Mouse (Mus musculus) liver, postnatal 0 days (tissue): Measurements from ENCODE around the gene Dysf. TPM values are rescaled to one million over a fixed set of nuclear protein-coding genes. Genes with fewer than 3 reads are reported as not detected.

Experiments used
- ATAC-seq: fragments of 200-750 bp; cut with Nextera tagmentation; 2 replicates; pipeline ENCODE4 v1.8.0; 2017; ENCODE audit warnings: mild to moderate bottlenecking, moderate library complexity
- DNase-seq: peaks from one replicate; pipeline ENCODE4 v3.0.0-alpha.2; 2016
- H3K27ac ChIP-seq: fragments of 300-500 bp; sonication (generic); 2 replicates; pipeline ENCODE4 v1.5.1; 2014; ENCODE audit warnings: antibody characterized with exemption, moderate library complexity, mild to moderate bottlenecking, low read depth
- H3K27me3 ChIP-seq: fragments of 300-500 bp; sonication (generic); 2 replicates; pipeline ENCODE4 v1.6.1; 2014; ENCODE audit warnings: low read length, control low read depth, mixed read lengths; ENCODE audit not compliant: insufficient read depth
- H3K36me3 ChIP-seq: fragments of 300-500 bp; sonication (generic); replicated peaks from 2 replicates; pipeline ENCODE4 v1.6.1; 2014; ENCODE audit warnings: mild to moderate bottlenecking, control low read depth, low read length, moderate library complexity, mixed read lengths; ENCODE audit not compliant: insufficient read depth
- H3K4me1 ChIP-seq: fragments of 300-500 bp; sonication (generic); 2 replicates; pipeline ENCODE4 v1.6.1; 2014; ENCODE audit warnings: antibody characterized with exemption, mild to moderate bottlenecking, control low read depth; ENCODE audit not compliant: insufficient read depth
- H3K4me2 ChIP-seq: fragments of 300-500 bp; sonication (generic); 2 replicates; pipeline ENCODE4 v1.6.1; 2014; ENCODE audit warnings: low read depth, mild to moderate bottlenecking, low read length, moderate library complexity, mixed read lengths
- H3K4me3 ChIP-seq: fragments of 300-500 bp; sonication (generic); 2 replicates; pipeline ENCODE4 v1.5.1; 2014; ENCODE audit warnings: low read depth, low read length
- H3K9ac ChIP-seq: fragments of 300-500 bp; sonication (generic); replicated peaks from 2 replicates; pipeline ENCODE4 v1.6.1; 2014; ENCODE audit warnings: mild to moderate bottlenecking, moderate library complexity
- H3K9me3 ChIP-seq: fragments of 300-500 bp; sonication (generic); 2 replicates; pipeline ENCODE4 v1.6.1; 2016; ENCODE audit warnings: mild to moderate bottlenecking, control low read depth, low read length, mixed read lengths
- CTCF ChIP-seq: sonication (generic); IDR thresholded peaks from 2 replicates; pipeline ENCODE4 v1.5.1; 2016; ENCODE audit warnings: antibody characterized with exemption, low read depth
- EP300 ChIP-seq: IDR thresholded peaks from 2 replicates; pipeline ENCODE4 v1.6.1; 2016; ENCODE audit warnings: antibody characterized with exemption, low read depth, mild to moderate bottlenecking
- WGBS: fragments of 180-500 bp; shearing (Covaris S2); extraction: QIAGEN DNeasy Blood & Tissue Kit; methylation state at CpG from one replicate; pipeline ENCODE4 v1.1.7; 2014; ENCODE audit not compliant: insufficient replicate concordance; 5-methylcytosine and 5-hydroxymethylcytosine counted together
- polyA plus RNA-seq: library from polyadenylated mRNA; unstranded; fragments of >200 nt; fragmentation: Nextera tagmentation; extraction: Ambion mirVana; gene quantifications from 2 replicates; pipeline ENCODE4 v1.2.1, GENCODE M21; 2015

The Dysf gene
- polyA plus RNA-seq, 1 experiment from 2014 or later: 2.7 TPM

GRCm38 (mm10) chr6:84156481-84157025 lies 148.2 kb downstream of the Dysf start:
- TF ChIP-seq EP300 (no peak), CTCF (no peak)
- no peaks in the 10 kb centered on the region for H3K4me1 ChIP-seq
- DNase-seq (no peak), ATAC-seq (no peak)
- no peak overlapping the region for H3K9ac ChIP-seq
- no peak overlapping the region for H3K4me2 ChIP-seq
- H3K27ac ChIP-seq: no peak overlapping the region
- whole genome bisulfite sequencing: 70% methylated on average over 4 of the region's 4 CpGs
- no peaks in the 10 kb centered on the region for H3K36me3 ChIP-seq
- H3K9me3 ChIP-seq: no peaks in the 10 kb centered on the region
- H3K4me3 ChIP-seq: no peak overlapping the region
- H3K27me3 ChIP-seq: no peaks in the 10 kb centered on the region

GRCm38 (mm10) chr6:84159046-84159445 lies 150.7 kb downstream of the Dysf start:
- no peak overlapping the region for H3K4me2 ChIP-seq
- H3K4me1 ChIP-seq: no peaks in the 10 kb centered on the region
- H3K9me3 ChIP-seq: no peaks in the 10 kb centered on the region; the same call in 1 of the 2 replicates
- H3K9ac ChIP-seq: no peak overlapping the region
- WGBS: 77% methylated on average over 4 of the region's 4 CpGs
- DNase-seq: no peak
- H3K4me3 ChIP-seq: no peak overlapping the region
- TF ChIP-seq CTCF (no peak), EP300 (no peak)
- no peak overlapping the region for H3K27ac ChIP-seq
- no peaks in the 10 kb centered on the region for H3K36me3 ChIP-seq
- H3K27me3 ChIP-seq: no peaks in the 10 kb centered on the region
- ATAC-seq: no peak

- no peaks in the 10 kb centered on the region for H3K4me1 ChIP-seq
- no peak overlapping the region for H3K4me2 ChIP-seq
- no peak overlapping the region for H3K4me3 ChIP-seq
- 74% methylated on average over 14 of the region's 14 CpGs for WGBS
- H3K27me3 ChIP-seq: no peaks in the 10 kb centered on the region
- ATAC-seq: no peak
- TF ChIP-seq EP300: no peak
- H3K27ac ChIP-seq: no peak overlapping the region
- H3K9ac ChIP-seq: no peak overlapping the region
- H3K36me3 ChIP-seq: no peaks in the 10 kb centered on the region
- H3K9me3 ChIP-seq: no peaks in the 10 kb centered on the region; the same call in 1 of the 2 replicates
- DNase-seq: no peak
These were observed 159.2 kb downstream of the Dysf start for GRCm38 (mm10) chr6:84167612-84168011.

- H3K27ac ChIP-seq: no peak overlapping the region
- H3K36me3 ChIP-seq: no peaks in the 10 kb centered on the region
- no peaks in the 10 kb centered on the region for H3K4me1 ChIP-seq
- WGBS: 94% methylated on average over 1 of the region's 1 CpGs
- no peaks in the 10 kb centered on the region for H3K27me3 ChIP-seq
- no peak overlapping the region for H3K4me3 ChIP-seq
- TF ChIP-seq CTCF (no peak), EP300 (no peak)
- H3K9ac ChIP-seq: no peak overlapping the region
- DNase-seq: no peak
- H3K9me3 ChIP-seq: no peaks in the 10 kb centered on the region
- no peak overlapping the region for H3K4me2 ChIP-seq
- no peak for ATAC-seq
These were observed 160.2 kb downstream of the Dysf start for GRCm38 (mm10) chr6:84168571-84168970.

- ATAC-seq (no peak), DNase-seq (no peak)
- Histone ChIP-seq H3K9ac (no peak overlapping the region), H3K4me2 (no peak overlapping the region), H3K9me3 (peaks cover 3% of the 10 kb centered on the region; the same call in 1 of the 2 replicates), H3K27ac (no peak overlapping the region), H3K27me3 (no peaks in the 10 kb centered on the region), H3K36me3 (no peaks in the 10 kb centered on the region), H3K4me1 (no peaks in the 10 kb centered on the region), H3K4me3 (no peak overlapping the region)
- TF ChIP-seq CTCF (no peak), EP300 (no peak)
- 80% methylated on average over 6 of the region's 6 CpGs for WGBS
These were observed 165.2 kb downstream of the Dysf start for GRCm38 (mm10) chr6:84173626-84174025.

GRCm38 (mm10) chr6:84178776-84179405 lies 170.5 kb downstream of the Dysf start:
- no peak overlapping the region for H3K4me3 ChIP-seq
- no peaks in the 10 kb centered on the region for H3K27me3 ChIP-seq
- WGBS: 52% methylated on average over 5 of the region's 5 CpGs
- TF ChIP-seq CTCF: no peak
- no peak for TF ChIP-seq EP300
- H3K27ac ChIP-seq: no peak overlapping the region
- DNase-seq (no peak), ATAC-seq (no peak)
- H3K36me3 ChIP-seq: no peaks in the 10 kb centered on the region
- H3K9me3 ChIP-seq: peaks cover 3% of the 10 kb centered on the region; the same call in 1 of the 2 replicates
- no peaks in the 10 kb centered on the region for H3K4me1 ChIP-seq
- no peak overlapping the region for H3K9ac ChIP-seq
- H3K4me2 ChIP-seq: no peak overlapping the region
